Mouse (Mus musculus) layer of hippocampus, adult 2 months (tissue): Measurements from ENCODE around the gene Pla2g4e. TPM values are rescaled to one million over a fixed set of nuclear protein-coding genes. Genes with fewer than 3 reads are reported as not detected.

Source experiments
- DNase-seq, 2 experiments: peaks; one replicate each; pipeline ENCODE4 v3.0.0; 2022; ENCODE audit warnings: low spot score in 2 of 2
- H3K27ac ChIP-seq: fragments of 200-600 bp; 2 replicates; pipeline ENCODE4 v1.8.1; 2022
- H3K4me3 ChIP-seq: fragments of 200-600 bp; 2 replicates; pipeline ENCODE4 v1.8.1; 2022; ENCODE audit warnings: mild to moderate bottlenecking
- CTCF ChIP-seq: fragments of 200-600 bp; conservative IDR thresholded peaks from 2 replicates; pipeline ENCODE4 v1.8.1; 2022; ENCODE audit warnings: antibody characterized with exemption, mild to moderate bottlenecking, moderate library complexity
- total RNA-seq, 2 experiments: library from RNA; stranded (reverse); gene quantifications; 2 replicates each; pipeline ENCODE4 v1.2.3; 2021

Pla2g4e gene
- total RNA-seq, 2 experiments from 2014 or later: 11.9 to 12.1 TPM

DNA sequence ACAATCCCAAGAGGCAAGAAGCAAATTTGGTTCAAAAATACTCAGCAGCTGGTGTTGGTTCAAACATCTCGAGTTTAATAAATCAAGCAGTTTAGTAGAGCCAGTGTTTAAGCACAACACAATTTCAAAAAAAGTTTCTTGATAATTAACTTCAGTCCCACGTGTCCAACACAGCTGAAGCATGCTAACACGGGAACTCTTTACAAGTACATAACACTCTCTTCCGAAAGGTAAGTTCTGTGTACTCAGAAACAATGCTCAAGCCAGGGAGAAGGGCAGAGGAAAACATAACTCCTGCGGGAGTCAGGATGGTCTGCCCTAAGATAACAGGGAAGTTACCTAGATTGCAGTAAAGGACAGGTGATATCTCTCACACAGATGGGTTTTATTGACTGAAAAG lies 102.8 kb downstream of the Pla2g4e start:
- DNase-seq: no peak
- Histone ChIP-seq H3K4me3 (no peak overlapping the region), H3K27ac (no peak overlapping the region)
- no peak for TF ChIP-seq CTCF

DNA sequence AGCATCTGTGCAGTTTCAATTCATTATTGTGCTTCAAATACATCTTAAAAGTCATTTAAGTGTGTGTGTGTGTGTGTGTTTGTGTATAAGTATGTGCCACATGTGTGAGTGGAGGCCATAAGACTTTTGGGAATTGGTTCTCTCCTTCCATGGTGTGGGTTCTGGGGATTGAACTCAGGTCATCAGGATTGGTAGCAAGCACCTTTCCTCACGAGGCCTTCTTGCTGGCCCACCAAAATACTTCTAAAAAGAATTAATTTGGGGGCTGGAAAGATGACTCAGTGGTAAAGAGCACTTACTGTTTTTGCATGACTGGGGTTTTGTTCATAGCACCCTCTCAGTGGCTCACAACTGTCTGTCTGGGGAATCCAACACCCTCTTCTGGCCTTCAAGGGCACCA lies 103.5 kb downstream of the Pla2g4e start:
- no peak for DNase-seq
- TF ChIP-seq CTCF: no peak
- H3K4me3 ChIP-seq: no peak overlapping the region
- H3K27ac ChIP-seq: no peak overlapping the region

DNA sequence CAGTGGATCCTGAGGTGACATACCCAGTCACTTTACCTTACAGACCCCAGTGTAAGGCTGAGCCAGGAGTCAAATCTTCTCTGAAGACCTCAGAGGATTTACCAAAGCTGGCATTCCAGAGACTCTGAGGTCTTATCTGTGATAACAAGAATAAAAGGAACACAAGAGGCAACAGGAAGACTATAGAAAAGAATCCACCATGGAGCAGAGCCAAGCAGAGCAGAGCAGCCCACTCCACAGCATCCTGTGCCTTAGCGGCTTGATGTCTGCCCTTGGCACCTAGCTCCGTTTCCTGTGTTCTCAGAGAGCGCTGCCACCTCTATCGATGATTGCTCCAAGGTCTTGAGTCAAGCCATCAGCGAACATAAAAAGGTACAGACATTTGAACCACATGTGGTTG lies 104.8 kb downstream of the Pla2g4e start:
- TF ChIP-seq CTCF: no peak
- DNase-seq: no peak
- Histone ChIP-seq H3K27ac (no peak overlapping the region), H3K4me3 (no peak overlapping the region)

DNA sequence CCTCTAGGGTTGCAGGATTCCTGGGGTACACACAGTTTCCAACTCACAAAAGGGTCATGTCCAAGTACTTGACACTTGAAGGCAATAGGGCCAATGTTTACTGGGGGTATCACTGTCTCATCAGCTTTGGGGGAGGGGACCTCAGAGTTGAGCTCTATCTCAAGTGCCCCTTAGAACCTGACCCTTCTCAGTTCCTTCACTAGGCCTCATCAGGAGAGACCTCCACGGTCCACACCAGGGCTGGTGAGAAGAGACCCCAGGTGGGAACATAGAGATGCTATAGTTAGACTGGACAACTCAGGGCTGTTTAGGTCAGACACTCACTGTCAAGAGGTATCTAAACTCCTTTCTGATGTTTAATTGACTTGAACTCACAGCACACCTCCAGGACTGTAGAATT lies 106.0 kb downstream of the Pla2g4e start:
- no peak for TF ChIP-seq CTCF
- H3K4me3 ChIP-seq: no peak overlapping the region
- H3K27ac ChIP-seq: no peak overlapping the region
- no peak for DNase-seq

- DNase-seq: no peak
- no peak for TF ChIP-seq CTCF
- H3K27ac ChIP-seq: no peak overlapping the region
Observed at GRCm38 (mm10) chr2:120137281-120137680, 107.9 kb downstream of the Pla2g4e start.

DNA sequence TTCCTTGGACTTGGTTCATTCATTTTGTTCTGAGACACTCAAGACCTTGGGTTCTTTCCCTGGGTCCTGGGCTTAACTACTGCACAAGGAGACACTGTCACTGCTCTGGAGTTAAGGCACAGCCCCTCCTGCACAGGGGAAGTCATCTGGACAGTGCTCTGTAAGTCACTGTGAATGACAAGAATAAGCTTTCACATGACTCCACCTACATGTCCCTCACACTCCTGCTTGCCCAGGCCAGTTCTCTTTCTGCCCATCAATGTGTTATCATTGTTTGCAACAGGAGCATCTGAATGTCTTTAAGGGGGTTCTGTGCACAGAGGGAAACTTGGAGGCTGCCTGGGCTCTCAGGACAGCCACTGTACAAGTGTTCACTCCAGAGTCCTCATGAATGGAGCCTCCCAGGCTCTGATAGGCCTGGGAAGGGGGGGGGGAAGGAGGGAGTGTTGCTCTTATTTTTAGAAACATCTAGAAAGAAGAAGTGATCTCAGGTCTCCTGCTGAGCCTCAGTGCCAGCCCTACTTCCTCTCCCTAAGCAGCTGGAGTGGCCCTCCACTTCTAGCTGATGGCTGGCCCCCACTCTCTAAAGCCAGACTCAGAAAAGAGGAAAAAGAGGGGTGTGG lies 110.6 kb downstream of the Pla2g4e start:
- no peak for DNase-seq
- TF ChIP-seq CTCF: no peak
- Histone ChIP-seq H3K27ac (no peak overlapping the region), H3K4me3 (no peak overlapping the region)

More at GRCm38 (mm10) chr2:120137281-120137680, 107.9 kb downstream of the Pla2g4e start:
- H3K4me3 ChIP-seq: no peak overlapping the region

DNA sequence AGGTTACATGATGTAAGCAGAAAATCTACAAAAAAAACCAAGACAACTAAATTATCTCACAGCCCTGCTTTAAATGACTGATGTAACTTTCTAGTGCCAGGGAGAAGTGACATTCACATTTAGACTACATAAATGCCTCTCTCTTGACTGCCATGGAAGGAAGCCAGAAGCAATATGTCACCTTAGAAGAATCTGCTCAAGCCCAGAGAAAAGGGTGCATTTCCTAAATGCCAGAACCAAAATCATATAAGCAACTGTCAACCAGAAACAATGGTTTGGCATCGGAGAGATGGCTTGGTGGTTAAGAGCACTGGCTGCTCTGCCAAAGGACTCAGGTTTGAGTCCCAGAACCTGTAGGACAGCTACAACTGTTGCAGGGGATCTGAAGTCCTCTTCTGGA lies 113.3 kb downstream of the Pla2g4e start:
- TF ChIP-seq CTCF: no peak
- DNase-seq: no peak

GRCm38 (mm10) chr2:120129252-120129908 lies 115.8 kb downstream of the Pla2g4e start:
- H3K4me3 ChIP-seq: no peak overlapping the region
- no peak for DNase-seq
- no peak for TF ChIP-seq CTCF
- H3K27ac ChIP-seq: peak overlapping the region; percentile 32; the same call in 1 of the 2 replicates

More for the DNA sequence above, 113.3 kb downstream of the Pla2g4e start:
- Histone ChIP-seq H3K27ac (no peak overlapping the region), H3K4me3 (no peak overlapping the region)

DNA sequence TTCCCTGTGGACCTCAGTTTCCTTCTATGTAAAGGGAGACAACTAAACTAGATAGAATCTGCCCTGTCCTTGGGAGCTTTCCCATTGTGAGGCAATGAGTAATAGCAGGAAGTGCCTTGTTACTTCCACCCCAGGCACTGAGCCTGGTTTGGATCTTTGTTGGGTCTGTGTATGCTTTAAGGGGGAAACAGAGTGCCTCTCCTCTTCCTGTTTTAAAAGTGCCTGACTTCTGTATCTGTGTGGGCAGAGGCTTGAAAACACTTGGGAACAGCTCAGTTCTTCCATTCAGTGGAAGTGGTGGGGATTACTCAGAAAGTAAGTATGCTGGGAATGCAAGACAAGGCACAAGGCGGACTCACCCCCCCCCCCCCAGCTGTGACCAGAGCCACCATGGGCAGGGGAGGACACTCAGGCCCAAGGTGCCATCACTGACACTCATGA lies 116.5 kb downstream of the Pla2g4e start:
- DNase-seq: no peak
- Histone ChIP-seq H3K27ac (peak overlapping the region; percentile 36; the same call in 1 of the 2 replicates), H3K4me3 (no peak overlapping the region)
- no peak for TF ChIP-seq CTCF

GRCm38 (mm10) chr2:120128011-120128410 lies 117.1 kb downstream of the Pla2g4e start:
- TF ChIP-seq CTCF: no peak
- H3K4me3 ChIP-seq: no peak overlapping the region
- H3K27ac ChIP-seq: 0 out of 2 replicates have a peak overlapping the region, but pooled peaks have one; percentile 36
- no peak for DNase-seq

- DNase-seq: no peak
- Histone ChIP-seq H3K27ac (no peak overlapping the region), H3K4me3 (no peak overlapping the region)
- TF ChIP-seq CTCF: no peak
Observed at GRCm38 (mm10) chr2:120126901-120127300, 118.2 kb downstream of the Pla2g4e start.

- no peak for DNase-seq
- no peak for TF ChIP-seq CTCF
- H3K4me3 ChIP-seq: no peak overlapping the region
- no peak overlapping the region for H3K27ac ChIP-seq
Observed at GRCm38 (mm10) chr2:120126408-120126807, 118.7 kb downstream of the Pla2g4e start.

- no peak overlapping the region for H3K27ac ChIP-seq
- H3K4me3 ChIP-seq: no peak overlapping the region
- TF ChIP-seq CTCF: no peak
- no peak for DNase-seq
Observed at GRCm38 (mm10) chr2:120125461-120125860, 119.7 kb downstream of the Pla2g4e start.

GRCm38 (mm10) chr2:120124946-120125345 lies 120.2 kb downstream of the Pla2g4e start:
- no peak for TF ChIP-seq CTCF
- H3K27ac ChIP-seq: no peak overlapping the region
- H3K4me3 ChIP-seq: no peak overlapping the region
- DNase-seq: no peak
